Mouse (Mus musculus) frontal cortex, postnatal 14 days (tissue): ENCODE results near the gene Trak1.
"Not testable (repeated sequence)": the region's sequence is repeated elsewhere in the genome, so short reads cannot be mapped to it uniquely, and the experiment has no call there.

Experiments used
- DNase-seq, 2 experiments: peaks; one replicate each; pipeline ENCODE4 v3.0.0; 2022; ENCODE audit warnings: low spot score in 2 of 2

The Trak1 gene

GRCm38 (mm10) chr9:121319323-121319966 lies 22.1 kb downstream of the Trak1 start:
- DNase-seq = no peak

- DNase-seq = no peak
Observed at GRCm38 (mm10) chr9:121320433-121320832, 23.1 kb downstream of the Trak1 start.

GRCm38 (mm10) chr9:121321118-121321517 lies 23.8 kb downstream of the Trak1 start:
- no peak for DNase-seq

GRCm38 (mm10) chr9:121322034-121322433 lies 24.7 kb downstream of the Trak1 start:
- DNase-seq = no peak

- DNase-seq = not testable (repeated sequence)
Observed at GRCm38 (mm10) chr9:121328342-121328741, 31.0 kb downstream of the Trak1 start.

GRCm38 (mm10) chr9:121329181-121329580 lies 31.9 kb downstream of the Trak1 start:
- no peak for DNase-seq

- no peak for DNase-seq
Observed at GRCm38 (mm10) chr9:121330065-121330464, 32.8 kb downstream of the Trak1 start.

GRCm38 (mm10) chr9:121331438-121331837 lies 34.1 kb downstream of the Trak1 start:
- DNase-seq = no peak

GRCm38 (mm10) chr9:121331878-121332630 lies 34.8 kb downstream of the Trak1 start:
- DNase-seq = no peak

- DNase-seq = no peak
Observed at GRCm38 (mm10) chr9:121333559-121333958, 36.3 kb downstream of the Trak1 start.

GRCm38 (mm10) chr9:121334311-121334851 lies 37.1 kb downstream of the Trak1 start:
- no peak for DNase-seq

- no peak for DNase-seq
Observed at GRCm38 (mm10) chr9:121335568-121335967, 38.3 kb downstream of the Trak1 start.

- no peak for DNase-seq
Observed at GRCm38 (mm10) chr9:121336324-121336946, 39.1 kb downstream of the Trak1 start.

GRCm38 (mm10) chr9:121337216-121337937 lies 40.1 kb downstream of the Trak1 start:
- DNase-seq = no peak

GRCm38 (mm10) chr9:121337938-121338289 lies 40.6 kb downstream of the Trak1 start:
- DNase-seq = no peak

- no peak for DNase-seq
Observed at GRCm38 (mm10) chr9:121341832-121342231, 44.5 kb downstream of the Trak1 start.

- no peak for DNase-seq
Observed at GRCm38 (mm10) chr9:121342510-121343110, 45.3 kb downstream of the Trak1 start.

- no peak for DNase-seq
Observed at GRCm38 (mm10) chr9:121343122-121343876, 46.0 kb downstream of the Trak1 start.

GRCm38 (mm10) chr9:121344344-121344743 lies 47.0 kb downstream of the Trak1 start:
- no peak for DNase-seq

GRCm38 (mm10) chr9:121345427-121346130 lies 48.3 kb downstream of the Trak1 start:
- no peak for DNase-seq
